Mouse (Mus musculus) ovary, postnatal 10 days (tissue): Measurements from ENCODE around the gene Grtp1.

Source experiments
- DNase-seq: peaks from one replicate; pipeline ENCODE4 v3.0.0; 2022; ENCODE audit warnings: low spot score

The Grtp1 gene

GRCm38 (mm10) chr8:13174305-13174704, 26.1 kb downstream of the Grtp1 start:
- DNase-seq = no peak

- DNase-seq = no peak
Measured at GRCm38 (mm10) chr8:13170510-13170909, 29.9 kb downstream of the Grtp1 start.

- no peak for DNase-seq
Measured at GRCm38 (mm10) chr8:13164361-13164760, 36.1 kb downstream of the Grtp1 start.

- DNase-seq = no peak
Measured at GRCm38 (mm10) chr8:13163563-13163962, 36.9 kb downstream of the Grtp1 start.

- DNase-seq = no peak
Measured at GRCm38 (mm10) chr8:13162098-13162497, 38.3 kb downstream of the Grtp1 start.

- DNase-seq = no peak
Measured at GRCm38 (mm10) chr8:13160691-13161090, 39.7 kb downstream of the Grtp1 start.

GRCm38 (mm10) chr8:13159377-13159881, 41.0 kb downstream of the Grtp1 start:
- no peak for DNase-seq

GRCm38 (mm10) chr8:13158718-13159376, 41.6 kb downstream of the Grtp1 start, which contains the start of gene Lamp1:
Lamp1 (plus strand) TSS chr8:13159161.
- peak; percentile 99 for DNase-seq

GRCm38 (mm10) chr8:13156327-13157097, 43.9 kb downstream of the Grtp1 start:
- DNase-seq = no peak

GRCm38 (mm10) chr8:13155358-13155757, 45.1 kb downstream of the Grtp1 start:
- DNase-seq = no peak

- no peak for DNase-seq
Measured at GRCm38 (mm10) chr8:13154099-13154498, 46.3 kb downstream of the Grtp1 start.

- no peak for DNase-seq
Measured at GRCm38 (mm10) chr8:13150929-13151328, 49.5 kb downstream of the Grtp1 start.

GRCm38 (mm10) chr8:13149866-13150265, 50.6 kb downstream of the Grtp1 start:
- DNase-seq = no peak

- DNase-seq = no peak
Measured at GRCm38 (mm10) chr8:13149287-13149686, 51.1 kb downstream of the Grtp1 start.

- DNase-seq = no peak
Measured at GRCm38 (mm10) chr8:13148476-13148875, 51.9 kb downstream of the Grtp1 start.

- no peak for DNase-seq
Measured at GRCm38 (mm10) chr8:13141681-13142080, 58.7 kb downstream of the Grtp1 start.

- no peak for DNase-seq
Measured at GRCm38 (mm10) chr8:13139641-13140182, 60.7 kb downstream of the Grtp1 start.

- DNase-seq = peak; percentile 7
Measured at GRCm38 (mm10) chr8:13132220-13132619, 68.2 kb downstream of the Grtp1 start.

GRCm38 (mm10) chr8:13124897-13125296, 75.5 kb downstream of the Grtp1 start:
- DNase-seq = no peak

GRCm38 (mm10) chr8:13122887-13123421, 77.5 kb downstream of the Grtp1 start:
- DNase-seq = no peak
